Mouse (Mus musculus) spleen, postnatal 4 days (tissue): Measurements from ENCODE around the gene Hbs1l.
A peak's percentile ranks its signal among the peaks of the same experiment; 100 is the strongest.

Experiments used
- DNase-seq, 2 experiments: peaks; one replicate each; pipeline ENCODE4 v3.0.0; 2022; ENCODE audit warnings: low spot score in 2 of 2

Gene Hbs1l

GRCm38 (mm10) chr10:21304672-21305632 is 9.2 kb downstream of the Hbs1l start:
- no peak for DNase-seq

GRCm38 (mm10) chr10:21313732-21314131 is 18.0 kb downstream of the Hbs1l start:
- DNase-seq, result no peak

- DNase-seq, result no peak
These were observed 20.3 kb downstream of the Hbs1l start for GRCm38 (mm10) chr10:21316123-21316522.

GRCm38 (mm10) chr10:21318250-21318649 is 22.5 kb downstream of the Hbs1l start:
- DNase-seq, result no peak

GRCm38 (mm10) chr10:21318996-21319395 is 23.2 kb downstream of the Hbs1l start:
- no peak for DNase-seq

- DNase-seq, result no peak
These were observed 24.8 kb downstream of the Hbs1l start for GRCm38 (mm10) chr10:21320601-21321000.

- no peak for DNase-seq
These were observed 30.6 kb downstream of the Hbs1l start for GRCm38 (mm10) chr10:21326352-21326751.

GRCm38 (mm10) chr10:21327605-21328135 is 31.9 kb downstream of the Hbs1l start:
- no peak for DNase-seq

- peak in 1 of 2 experiments; percentile 44 for DNase-seq
These were observed 38.7 kb downstream of the Hbs1l start for GRCm38 (mm10) chr10:21334349-21335105.

GRCm38 (mm10) chr10:21335534-21335933 is 39.8 kb downstream of the Hbs1l start:
- DNase-seq, result peak in 1 of 2 experiments; percentile 52

- DNase-seq, result peak; percentile 50 to 81
These were observed 41.4 kb downstream of the Hbs1l start for GRCm38 (mm10) chr10:21337191-21337590.

GRCm38 (mm10) chr10:21341706-21342105 is 45.9 kb downstream of the Hbs1l start:
- no peak for DNase-seq

- no peak for DNase-seq
These were observed 46.7 kb downstream of the Hbs1l start for GRCm38 (mm10) chr10:21342331-21343005.

- DNase-seq, result no peak
These were observed 51.6 kb downstream of the Hbs1l start for GRCm38 (mm10) chr10:21347332-21347731.

GRCm38 (mm10) chr10:21349449-21349848 is 53.7 kb downstream of the Hbs1l start:
- DNase-seq, result no peak

GRCm38 (mm10) chr10:21349946-21350345 is 54.2 kb downstream of the Hbs1l start:
- DNase-seq, result no peak

GRCm38 (mm10) chr10:21350531-21351515 is 55.0 kb downstream of the Hbs1l start:
- DNase-seq, result no peak

GRCm38 (mm10) chr10:21351766-21352165 is 56.0 kb downstream of the Hbs1l start:
- DNase-seq, result no peak

GRCm38 (mm10) chr10:21353890-21354289 is 58.1 kb downstream of the Hbs1l start:
- DNase-seq, result no peak

- DNase-seq, result no peak
These were observed 58.7 kb downstream of the Hbs1l start for GRCm38 (mm10) chr10:21354506-21354905.

- no peak for DNase-seq
These were observed 62.2 kb downstream of the Hbs1l start for GRCm38 (mm10) chr10:21357986-21358385.
